Mouse (Mus musculus) ES-Bruce4 (cell line): ENCODE data around the gene Rictor. TPM values are rescaled to one million over a fixed set of nuclear protein-coding genes. Genes with fewer than 3 reads are reported as not detected.
"Not testable (repeated sequence)": the region's sequence is repeated elsewhere in the genome, so short reads cannot be mapped to it uniquely, and the experiment has no call there.

Experiments used
- H3K27ac ChIP-seq: 2 replicates; pipeline ENCODE4 v1.5.1; 2012; ENCODE audit warnings: low read length, inconsistent platforms; ENCODE audit not compliant: insufficient read depth
- H3K27me3 ChIP-seq: 2 replicates; pipeline ENCODE4 v1.6.1; 2012; ENCODE audit warnings: mild to moderate bottlenecking, low read length, inconsistent platforms; ENCODE audit not compliant: control insufficient read depth, poor library complexity, insufficient read depth, severe bottlenecking
- H3K36me3 ChIP-seq: 2 replicates; pipeline ENCODE4 v1.6.1; 2012; ENCODE audit warnings: inconsistent platforms, mild to moderate bottlenecking, low read length, moderate library complexity; ENCODE audit not compliant: control insufficient read depth, poor library complexity, insufficient read depth, severe bottlenecking
- H3K4me1 ChIP-seq: one replicate; pipeline ENCODE4 v1.8.1; 2011; ENCODE audit warnings: low read length; ENCODE audit not compliant: control insufficient read depth, insufficient read depth
- H3K4me3 ChIP-seq: 2 replicates; pipeline ENCODE4 v1.5.1; 2011; ENCODE audit warnings: low read depth, mild to moderate bottlenecking, low read length
- H3K9ac ChIP-seq: 2 replicates; pipeline ENCODE4 v1.6.1; 2012; ENCODE audit warnings: low read depth, mild to moderate bottlenecking, inconsistent platforms; ENCODE audit not compliant: poor library complexity, severe bottlenecking
- H3K9me3 ChIP-seq: replicated peaks from 2 replicates; pipeline ENCODE4 v1.6.1; 2012; ENCODE audit warnings: mild to moderate bottlenecking, low read length, inconsistent platforms; ENCODE audit not compliant: control insufficient read depth, poor library complexity, insufficient read depth, severe bottlenecking
- CTCF ChIP-seq: IDR thresholded peaks from one replicate; pipeline ENCODE4 v1.8.1; 2011; ENCODE audit warnings: low read depth, low read length
- EP300 ChIP-seq: IDR thresholded peaks from 2 replicates; pipeline ENCODE4 v1.6.1; 2011; ENCODE audit warnings: low read depth, low read length; ENCODE audit not compliant: insufficient read depth
- POLR2A ChIP-seq: IDR thresholded peaks from one replicate; pipeline ENCODE4 v1.8.1; 2011; ENCODE audit warnings: low read length; ENCODE audit not compliant: insufficient read depth
- polyA plus RNA-seq: library from polyadenylated mRNA; stranded (reverse); fragments of >200 nt; gene quantifications from 2 replicates; pipeline ENCODE4 v1.2.4, GENCODE M21; 2011; ENCODE audit warnings: low read depth; ENCODE audit not compliant: missing spikeins, insufficient read depth, insufficient read length

The Rictor gene
- polyA plus RNA-seq, 1 experiment: 54.4 TPM

DNA sequence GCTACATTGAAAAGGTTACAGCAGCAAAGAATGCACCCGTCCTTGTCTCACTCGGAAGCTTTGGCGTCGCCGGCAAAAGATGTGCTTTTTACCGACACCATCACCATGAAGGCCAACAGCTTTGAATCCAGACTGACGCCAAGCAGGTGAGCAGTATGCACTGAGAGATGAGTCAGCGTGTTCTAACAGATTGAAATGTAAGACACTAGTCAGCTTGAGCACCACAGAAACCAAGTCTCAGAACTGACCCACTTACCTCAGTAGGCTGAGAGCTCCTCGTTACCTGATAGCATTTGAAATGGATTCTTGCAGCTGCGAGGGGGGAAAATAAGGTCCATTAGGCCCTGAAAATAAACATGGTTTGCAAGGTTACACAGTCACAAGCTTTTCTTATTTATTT, 79.1 kb downstream of the Rictor start:
- H3K4me1 ChIP-seq: no peaks in the 10 kb centered on the region
- H3K36me3 ChIP-seq: peaks cover 73% of the 10 kb centered on the region
- H3K9me3 ChIP-seq: no peaks in the 10 kb centered on the region
- TF ChIP-seq CTCF (no peak), EP300 (no peak), POLR2A (no peak)
- no peak overlapping the region for H3K4me3 ChIP-seq
- H3K27me3 ChIP-seq: no peaks in the 10 kb centered on the region
- H3K27ac ChIP-seq: no peak overlapping the region
- H3K9ac ChIP-seq: no peak overlapping the region

DNA sequence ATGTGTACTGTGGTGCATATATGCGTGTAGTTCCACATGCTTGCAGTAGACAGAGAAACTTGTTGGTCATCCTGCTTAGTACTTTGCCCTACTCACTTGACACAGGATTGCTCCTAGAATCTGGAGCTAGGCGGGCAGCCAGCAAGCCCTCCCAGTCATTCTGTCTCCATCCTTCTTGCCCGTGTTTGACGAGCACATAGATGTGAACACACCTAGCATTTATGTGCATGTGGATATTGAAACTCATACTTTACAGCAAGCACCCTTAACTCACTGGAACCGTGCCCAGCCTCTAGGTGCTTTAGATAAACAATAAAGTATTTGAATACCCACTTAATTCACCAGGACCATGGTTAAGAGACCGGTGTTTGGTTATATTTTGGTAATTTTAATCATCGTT, 81.8 kb downstream of the Rictor start:
- Histone ChIP-seq H3K4me1 (no peaks in the 10 kb centered on the region), H3K9ac (no peak overlapping the region), H3K9me3 (no peaks in the 10 kb centered on the region), H3K27me3 (no peaks in the 10 kb centered on the region), H3K4me3 (no peak overlapping the region), H3K36me3 (peaks cover 71% of the 10 kb centered on the region), H3K27ac (no peak overlapping the region)
- TF ChIP-seq EP300 (no peak), POLR2A (no peak), CTCF (no peak)

DNA sequence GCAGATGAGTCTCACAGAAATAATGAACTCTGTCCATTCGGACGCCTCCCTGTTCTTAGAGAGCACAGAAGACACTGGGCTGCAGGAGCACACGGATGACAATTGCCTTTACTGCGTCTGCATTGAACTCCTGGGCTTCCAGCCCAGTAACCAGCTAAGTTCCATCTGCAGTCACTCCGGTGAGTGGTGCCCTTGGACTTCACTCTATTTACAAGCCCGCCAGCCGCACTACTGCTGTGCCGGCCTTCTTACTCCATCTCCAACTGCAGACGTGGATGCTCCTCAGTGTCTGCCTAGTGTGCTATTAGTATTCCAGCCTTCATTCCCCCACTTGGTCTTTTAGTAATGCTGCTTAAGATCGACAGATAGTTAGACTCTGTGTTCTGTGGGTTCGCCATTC, 83.5 kb downstream of the Rictor start:
- peaks cover 74% of the 10 kb centered on the region for H3K36me3 ChIP-seq
- no peak overlapping the region for H3K27ac ChIP-seq
- no peak overlapping the region for H3K9ac ChIP-seq
- no peaks in the 10 kb centered on the region for H3K4me1 ChIP-seq
- no peaks in the 10 kb centered on the region for H3K27me3 ChIP-seq
- no peak overlapping the region for H3K4me3 ChIP-seq
- H3K9me3 ChIP-seq: no peaks in the 10 kb centered on the region
- TF ChIP-seq EP300 (no peak), CTCF (no peak), POLR2A (no peak)

DNA sequence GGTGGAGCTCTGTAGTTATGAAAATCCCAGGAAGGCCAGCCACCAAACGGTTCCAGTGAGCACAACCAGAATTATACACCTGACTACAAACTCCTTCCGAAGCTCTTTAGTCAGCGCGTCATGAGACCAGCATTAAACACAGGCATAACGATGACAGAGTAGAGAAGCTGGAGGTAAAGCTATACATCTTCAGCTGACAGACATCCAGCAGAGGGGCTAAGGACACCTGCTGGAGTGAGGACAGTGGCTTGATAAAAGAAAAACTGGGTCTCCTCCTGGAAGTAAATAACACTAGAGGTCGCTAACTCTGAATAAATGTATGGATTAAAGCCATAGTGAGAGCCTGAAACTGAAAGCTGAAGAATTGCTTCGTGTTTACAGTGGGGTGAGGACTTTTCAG, 84.7 kb downstream of the Rictor start:
- Histone ChIP-seq H3K36me3 (peaks cover 74% of the 10 kb centered on the region), H3K4me1 (no peaks in the 10 kb centered on the region), H3K9ac (no peak overlapping the region), H3K27ac (no peak overlapping the region), H3K4me3 (no peak overlapping the region), H3K9me3 (0 out of 2 replicates have a peak, but pooled peaks cover 3% of the 10 kb centered on the region), H3K27me3 (no peaks in the 10 kb centered on the region)
- TF ChIP-seq CTCF: no peak
- TF ChIP-seq POLR2A: no peak
- no peak for TF ChIP-seq EP300

DNA sequence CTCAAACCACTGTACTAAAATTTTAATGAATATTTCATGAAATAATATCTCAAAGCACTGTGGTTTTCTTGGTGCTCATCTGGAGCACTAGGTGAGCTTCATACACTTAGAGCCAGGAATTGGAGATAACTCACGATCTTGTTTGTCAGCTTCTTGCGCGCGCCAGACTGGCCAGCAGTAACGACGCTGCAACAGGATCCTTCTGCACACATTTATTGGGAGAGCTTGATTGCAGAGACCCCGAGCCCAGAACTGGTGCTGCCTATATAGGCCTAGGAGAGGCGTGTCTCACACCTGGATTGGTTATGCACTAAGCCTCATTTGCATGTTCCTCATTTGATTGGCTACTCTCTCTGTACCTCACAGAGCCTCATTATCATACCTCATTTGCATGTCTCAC, 93.0 kb downstream of the Rictor start:
- not testable (repeated sequence) for H3K27ac ChIP-seq, H3K4me3 ChIP-seq, H3K27me3 ChIP-seq, H3K4me1 ChIP-seq, H3K9ac ChIP-seq
- H3K36me3 ChIP-seq: peaks cover 14% of the 10 kb centered on the region
- peaks cover 28% of the 10 kb centered on the region for H3K9me3 ChIP-seq

DNA sequence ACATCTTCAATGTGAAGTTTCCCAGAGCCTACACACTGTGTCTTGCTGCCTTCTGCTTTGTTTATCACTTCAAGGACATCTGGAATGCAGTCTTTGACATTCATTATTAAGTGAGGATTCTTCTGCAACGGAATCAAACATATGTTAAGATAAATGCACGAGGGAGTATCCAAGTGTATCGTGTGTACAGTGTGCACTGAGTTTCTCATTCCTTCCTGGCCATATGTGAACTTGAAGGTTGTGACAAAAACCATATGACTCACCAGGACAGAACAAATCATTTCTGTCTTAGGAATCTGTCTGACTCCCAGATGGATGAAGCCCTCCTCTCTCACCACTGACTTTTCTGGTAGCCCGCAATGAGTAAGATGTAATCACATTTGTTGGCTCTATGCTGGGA, 107.6 kb downstream of the Rictor start:
- Histone ChIP-seq H3K4me3 (no peak overlapping the region), H3K27ac (no peak overlapping the region), H3K27me3 (no peaks in the 10 kb centered on the region), H3K4me1 (no peaks in the 10 kb centered on the region), H3K36me3 (no peaks in the 10 kb centered on the region), H3K9ac (no peak overlapping the region), H3K9me3 (peaks cover 4% of the 10 kb centered on the region; the same call in 1 of the 2 replicates)
- TF ChIP-seq EP300 (no peak), POLR2A (no peak), CTCF (no peak)

DNA sequence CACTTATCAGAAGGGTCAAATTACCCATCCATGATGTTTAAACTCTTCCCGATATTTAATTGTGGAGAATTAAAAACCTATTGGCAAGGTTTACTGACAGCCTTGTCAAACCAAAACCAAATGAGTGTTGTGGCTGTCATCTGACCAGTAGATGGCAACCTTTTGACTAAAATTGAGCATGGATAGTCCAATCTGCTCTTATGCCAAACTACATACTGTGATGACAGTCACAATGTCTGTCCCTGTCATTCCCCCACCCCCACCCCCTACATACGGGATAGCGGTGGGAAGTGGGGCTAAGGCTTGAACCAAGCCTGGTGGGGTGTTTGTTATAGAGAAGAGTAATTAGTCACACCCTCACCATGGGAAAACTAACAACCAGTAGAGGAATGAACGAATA, 132.0 kb downstream of the Rictor start:
- no peak for TF ChIP-seq EP300
- TF ChIP-seq POLR2A: no peak
- no peak for TF ChIP-seq CTCF
- H3K27ac ChIP-seq: no peak overlapping the region
- no peaks in the 10 kb centered on the region for H3K9me3 ChIP-seq
- no peak overlapping the region for H3K4me3 ChIP-seq
- no peaks in the 10 kb centered on the region for H3K4me1 ChIP-seq
- no peaks in the 10 kb centered on the region for H3K27me3 ChIP-seq
- no peaks in the 10 kb centered on the region for H3K36me3 ChIP-seq
- no peak overlapping the region for H3K9ac ChIP-seq
